Mouse (Mus musculus): ENCODE measurements around the gene Afap1l2. TPM values are rescaled to one million over a fixed set of nuclear protein-coding genes. Genes with fewer than 3 reads are reported as not detected.

The Afap1l2 gene
- total RNA-seq, 2 experiments from 2014 or later: 0.47 TPM; not detected in 1

DNA sequence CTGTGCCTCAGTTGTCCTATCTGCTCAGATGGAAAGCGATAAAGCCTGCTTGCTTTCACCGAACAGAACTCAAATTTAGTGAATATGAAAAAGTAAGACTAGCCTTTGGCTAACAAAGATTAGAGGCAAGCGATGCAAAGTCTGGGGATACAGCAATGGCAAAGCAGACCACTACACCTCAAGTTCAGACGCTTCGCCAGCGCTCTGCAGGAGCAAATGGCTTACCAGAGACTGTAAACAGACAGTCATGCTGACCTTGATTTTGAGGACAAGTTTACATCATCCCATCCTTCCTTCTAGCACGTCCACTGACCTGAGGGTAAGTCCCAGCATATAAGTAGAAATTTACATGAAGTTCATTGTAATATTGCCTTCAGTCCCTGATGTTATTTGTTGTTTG lies 61.8 kb downstream of the Afap1l2 start:
- no peak for ATAC-seq (replicated peaks; ENCODE audit: low FRiP score, low TSS enrichment, poor library complexity, severe bottlenecking)

DNA sequence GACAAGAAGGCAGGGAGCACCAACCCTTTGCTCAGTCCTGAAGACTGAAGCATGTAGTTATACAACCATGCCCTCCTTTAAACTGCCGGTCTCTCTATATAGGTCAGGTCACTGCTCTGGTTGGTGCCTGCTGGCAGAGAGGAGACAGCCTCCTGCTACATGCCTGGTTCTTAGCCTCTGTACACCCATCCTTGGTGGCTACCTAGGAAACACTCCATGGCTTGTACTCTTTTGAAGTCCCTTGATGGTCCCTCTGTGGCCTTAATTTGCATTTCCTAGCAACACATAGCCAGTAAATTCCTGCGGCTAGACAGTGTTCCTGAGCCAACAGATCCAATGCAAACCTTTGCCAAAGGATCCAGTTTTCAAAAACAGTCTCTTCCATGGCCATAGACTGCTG lies 62.4 kb downstream of the Afap1l2 start:
- ATAC-seq (replicated peaks; ENCODE audit: low FRiP score, low TSS enrichment, poor library complexity, severe bottlenecking): no peak

DNA sequence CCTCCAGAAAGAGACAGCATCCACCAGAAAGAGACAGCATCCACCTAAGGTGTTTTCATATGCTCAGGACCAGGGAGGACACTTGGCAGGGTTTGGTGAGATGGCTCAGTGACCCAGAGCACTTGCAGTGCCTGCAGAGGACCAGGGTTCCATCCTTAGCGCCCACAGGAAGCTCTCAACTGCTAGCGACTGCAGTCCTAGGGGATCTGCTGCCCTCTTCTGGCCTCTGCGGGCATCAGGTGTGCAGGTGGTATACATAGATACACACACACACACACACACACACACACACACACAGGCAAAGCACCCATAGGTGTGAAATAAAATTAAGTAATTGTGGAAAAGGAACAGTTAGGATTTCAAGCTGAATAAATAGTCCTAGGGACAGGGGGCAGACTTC lies 63.2 kb downstream of the Afap1l2 start:
- ATAC-seq (replicated peaks; ENCODE audit: low FRiP score, low TSS enrichment, poor library complexity, severe bottlenecking): no peak

DNA sequence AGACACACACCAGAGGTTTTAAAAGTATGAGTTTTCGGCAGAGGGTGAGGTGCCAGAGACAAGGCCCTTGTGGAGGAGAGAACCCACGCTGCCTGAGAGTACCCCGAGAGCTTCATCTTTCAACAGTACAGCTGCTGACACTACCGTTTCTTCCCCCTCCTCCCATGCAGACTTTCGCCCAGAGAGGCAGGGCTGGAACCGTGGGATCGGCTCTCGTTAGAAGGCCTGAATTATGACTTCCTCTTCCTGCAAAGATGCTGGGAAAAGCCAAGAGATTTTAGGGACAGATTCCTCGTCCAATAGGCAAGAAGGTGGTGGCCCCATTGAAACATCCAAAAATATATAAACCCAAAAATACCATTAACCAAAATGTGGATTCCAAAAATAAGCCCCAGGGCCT lies 63.8 kb downstream of the Afap1l2 start:
- ATAC-seq (replicated peaks; ENCODE audit: low FRiP score, low TSS enrichment, poor library complexity, severe bottlenecking): no peak

DNA sequence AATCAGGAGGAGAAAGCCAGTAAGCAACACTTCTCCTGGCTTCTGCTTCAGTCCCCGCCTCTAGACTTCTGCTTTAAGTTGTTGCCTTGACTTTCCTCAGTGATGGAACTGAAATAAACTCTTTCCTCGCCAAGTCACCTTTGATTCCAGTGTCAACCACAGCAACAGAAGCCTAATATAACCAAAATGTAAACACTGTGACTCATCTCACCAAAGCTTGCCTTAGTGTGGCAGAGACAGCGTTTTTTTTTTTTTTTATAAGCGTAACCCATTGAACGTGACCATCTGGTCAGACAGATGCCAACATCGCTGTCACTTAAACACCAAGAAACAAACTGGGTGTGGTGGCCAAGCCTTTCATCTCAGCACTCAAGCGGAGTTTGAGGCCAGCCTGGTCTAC lies 65.8 kb downstream of the Afap1l2 start:
- ATAC-seq (replicated peaks; ENCODE audit: low FRiP score, low TSS enrichment, poor library complexity, severe bottlenecking): no peak

DNA sequence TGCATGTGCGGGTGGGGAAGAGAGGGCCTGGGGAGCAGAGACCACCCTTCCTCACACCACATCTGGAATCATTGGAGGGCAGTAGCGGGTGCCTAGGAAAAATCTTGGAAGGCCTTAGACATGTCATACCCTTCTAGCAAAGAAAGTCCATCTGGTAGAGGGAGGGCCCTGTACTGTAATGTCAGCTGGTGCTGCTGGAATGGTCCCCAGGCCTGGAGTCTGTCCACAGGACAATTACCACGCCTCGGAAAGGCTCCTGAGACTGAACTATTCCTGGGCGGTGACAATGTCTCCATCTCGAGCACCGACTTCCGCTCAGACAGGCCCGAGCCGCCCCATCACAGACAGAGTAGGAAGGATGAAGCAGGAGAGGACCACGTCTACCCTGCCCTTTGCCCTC lies 67.5 kb downstream of the Afap1l2 start:
- ATAC-seq (replicated peaks; ENCODE audit: low FRiP score, low TSS enrichment, poor library complexity, severe bottlenecking): no peak

DNA sequence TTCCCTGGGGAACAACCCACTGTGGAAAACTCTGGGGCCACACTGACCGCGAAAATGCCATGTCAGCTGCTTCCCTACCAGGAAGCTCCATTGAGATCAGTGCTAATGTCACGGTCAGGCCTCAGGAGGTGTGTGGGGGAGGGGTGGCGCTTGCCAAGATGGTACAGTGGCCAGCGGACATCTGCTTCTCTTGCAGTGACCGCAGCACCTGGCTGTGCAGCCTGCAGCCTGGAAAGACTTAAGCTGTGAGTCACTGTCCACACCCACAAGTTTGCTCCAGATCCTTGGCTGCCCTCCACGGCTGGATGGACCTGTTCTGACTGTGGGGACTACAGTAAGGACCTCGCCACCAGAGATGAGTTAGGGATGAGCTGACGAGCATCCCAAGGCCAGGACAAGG lies 68.2 kb downstream of the Afap1l2 start:
- no peak for ATAC-seq (replicated peaks; ENCODE audit: low FRiP score, low TSS enrichment, poor library complexity, severe bottlenecking)

DNA sequence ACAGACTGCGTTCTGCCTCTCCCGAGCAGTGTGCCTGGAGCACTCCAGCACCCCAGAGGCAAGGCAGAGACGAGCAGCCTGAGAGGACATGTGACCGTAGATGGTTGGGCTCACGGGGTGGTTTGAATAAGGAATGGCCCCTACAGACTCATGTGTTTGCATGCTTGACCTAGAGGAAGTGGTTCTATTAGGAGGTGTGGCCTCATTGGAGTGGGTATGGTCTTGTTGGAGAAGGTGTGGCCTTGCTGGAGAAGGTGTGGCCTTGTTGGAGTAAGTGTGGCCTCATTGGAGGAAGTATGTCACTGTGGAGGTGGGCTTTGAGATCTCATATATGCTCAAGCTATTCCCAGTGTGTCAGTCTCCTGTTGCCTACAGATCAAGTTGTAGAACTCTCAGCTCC lies 70.1 kb downstream of the Afap1l2 start:
- ATAC-seq (replicated peaks; ENCODE audit: low FRiP score, low TSS enrichment, poor library complexity, severe bottlenecking): no peak

DNA sequence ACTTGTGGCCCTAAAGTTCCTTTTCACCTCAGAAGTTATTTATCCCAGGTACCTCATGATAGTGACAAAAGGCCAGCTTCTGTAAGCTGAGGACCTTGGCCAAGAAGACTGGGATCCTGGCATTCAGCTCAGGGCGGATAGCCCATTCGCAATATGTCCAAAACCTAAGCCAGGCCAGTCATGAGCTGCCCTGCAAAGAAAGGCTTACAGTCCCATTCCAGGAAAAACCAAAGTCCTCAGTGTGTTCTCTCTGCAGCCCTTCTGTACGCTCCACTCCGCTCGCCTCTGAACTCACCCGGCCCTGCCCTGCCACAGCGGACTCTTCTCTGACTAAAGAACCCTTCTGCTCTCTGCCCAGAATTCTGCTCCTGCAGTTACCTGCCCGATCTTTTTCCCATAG lies 71.8 kb downstream of the Afap1l2 start:
- ATAC-seq (replicated peaks; ENCODE audit: low FRiP score, low TSS enrichment, poor library complexity, severe bottlenecking): no peak

DNA sequence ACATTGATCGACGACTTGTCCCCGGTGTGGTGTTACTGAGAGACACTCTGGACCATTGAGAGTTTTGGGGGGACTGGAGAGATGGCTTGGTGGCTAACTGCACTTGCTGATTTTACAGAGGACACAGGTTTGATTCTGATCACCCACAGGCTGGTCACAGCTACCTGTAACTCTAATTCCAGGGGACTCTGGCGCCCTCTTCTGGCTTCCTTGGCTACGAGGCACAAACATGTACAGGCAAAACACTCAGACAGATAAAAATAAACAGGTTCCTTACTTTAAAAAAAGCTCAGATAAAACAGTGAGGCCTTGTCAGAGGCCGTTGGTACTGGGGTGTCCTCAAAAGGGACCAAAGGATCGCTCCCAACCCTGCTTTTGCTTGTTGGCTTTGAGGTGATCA lies 72.3 kb downstream of the Afap1l2 start:
- no peak for ATAC-seq (replicated peaks; ENCODE audit: low FRiP score, low TSS enrichment, poor library complexity, severe bottlenecking)

DNA sequence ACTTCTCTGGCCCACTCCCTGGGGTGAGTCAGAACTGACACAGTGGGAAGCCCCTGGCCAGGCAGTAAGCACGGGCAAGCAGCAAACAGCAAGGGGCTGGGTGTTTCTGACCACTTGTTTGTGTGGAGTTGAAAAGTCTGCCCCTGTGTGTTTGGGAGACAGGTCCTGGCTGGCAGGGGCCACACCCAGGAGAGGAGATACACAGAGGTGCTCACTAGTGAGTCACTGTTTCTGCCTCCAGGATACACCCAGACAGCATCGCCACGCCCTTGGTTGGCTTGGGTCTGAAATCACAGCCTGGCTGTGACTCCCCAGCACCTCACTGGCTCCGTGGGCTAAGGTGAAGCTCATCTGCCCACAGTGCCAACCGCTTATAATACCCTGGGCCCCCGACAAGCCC lies 72.9 kb downstream of the Afap1l2 start:
- ATAC-seq (replicated peaks; ENCODE audit: low FRiP score, low TSS enrichment, poor library complexity, severe bottlenecking): no peak

DNA sequence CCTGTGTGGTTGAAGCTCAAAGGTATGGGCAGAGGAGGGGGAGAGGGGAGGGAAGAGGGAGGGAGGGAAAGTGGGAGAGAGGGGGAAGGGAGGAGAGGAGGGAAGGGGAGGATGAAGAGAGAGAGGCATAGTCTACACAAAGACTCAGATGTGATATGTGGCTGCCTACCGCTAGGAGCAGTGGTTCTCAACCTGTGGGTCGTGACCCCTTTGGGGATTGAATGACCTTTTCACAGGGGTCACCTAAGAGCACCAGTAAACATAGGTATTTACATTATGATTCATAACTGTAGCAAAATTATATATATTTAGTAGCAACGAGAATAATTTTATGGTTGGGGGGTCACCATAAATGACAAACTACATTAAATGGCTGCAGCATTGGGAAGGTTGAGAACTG lies 74.2 kb downstream of the Afap1l2 start:
- ATAC-seq (replicated peaks; ENCODE audit: low FRiP score, low TSS enrichment, poor library complexity, severe bottlenecking): no peak

DNA sequence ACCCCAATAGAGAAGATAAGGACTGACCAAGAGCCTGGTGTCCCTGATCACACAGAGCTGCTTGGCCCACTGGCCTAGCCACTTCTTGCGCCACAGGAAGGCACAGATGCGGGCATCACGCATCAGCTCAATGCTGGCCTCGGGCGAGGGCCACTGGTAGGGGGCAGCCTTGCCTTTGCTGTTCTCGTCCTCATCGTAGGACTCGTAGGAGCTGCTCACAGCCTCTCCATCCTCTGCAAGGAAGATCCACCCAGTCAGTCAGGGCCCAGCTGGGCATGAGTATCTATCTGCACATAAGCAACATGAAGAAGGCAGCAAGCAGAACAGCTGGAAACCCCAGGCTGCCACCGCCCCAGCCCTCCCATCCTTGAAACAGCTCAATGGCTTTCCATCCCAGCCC lies 78.0 kb downstream of the Afap1l2 start:
- ATAC-seq (replicated peaks; ENCODE audit: low FRiP score, low TSS enrichment, poor library complexity, severe bottlenecking): no peak

DNA sequence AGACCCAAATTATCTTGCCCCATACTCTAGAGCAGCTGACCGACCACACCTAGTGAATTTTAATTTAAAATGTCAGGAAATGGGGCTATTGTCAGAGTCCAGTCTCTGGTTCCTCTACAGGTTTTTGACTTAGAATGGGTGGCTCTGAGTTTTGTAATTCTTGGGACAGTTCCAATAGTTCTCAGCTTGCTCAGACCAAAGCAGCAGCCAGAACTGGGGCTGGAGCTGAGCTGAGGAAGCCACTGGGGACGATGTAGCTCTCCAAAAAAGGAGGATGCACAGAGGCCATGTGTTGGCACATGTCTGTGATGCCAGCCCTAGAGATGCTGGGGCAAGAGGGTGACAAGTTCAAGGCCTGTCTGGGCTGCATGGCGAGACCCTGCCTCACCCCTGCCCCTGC lies 78.6 kb downstream of the Afap1l2 start:
- no peak for ATAC-seq (replicated peaks; ENCODE audit: low FRiP score, low TSS enrichment, poor library complexity, severe bottlenecking)

DNA sequence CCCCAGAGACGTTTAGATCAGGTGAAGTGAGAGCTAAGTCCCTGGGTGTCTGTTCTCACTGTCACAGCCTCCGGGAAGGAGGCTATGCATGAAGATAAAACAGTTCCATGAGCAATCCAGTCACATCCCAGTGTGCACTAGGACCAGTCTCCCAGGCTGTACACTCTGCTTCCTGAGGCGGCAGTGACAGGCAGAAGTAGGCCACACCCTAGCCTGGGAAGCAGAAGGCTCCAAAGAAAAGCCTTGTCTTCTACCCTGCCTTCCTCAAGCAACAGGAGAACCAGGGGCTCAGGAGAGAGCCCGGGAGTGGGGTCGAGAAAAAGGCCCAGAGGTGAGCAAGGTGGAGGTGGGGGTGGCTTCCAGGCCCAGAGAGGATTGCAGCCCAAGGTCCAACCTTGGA lies 86.3 kb downstream of the Afap1l2 start:
- ATAC-seq (replicated peaks; ENCODE audit: low FRiP score, low TSS enrichment, poor library complexity, severe bottlenecking): no peak

DNA sequence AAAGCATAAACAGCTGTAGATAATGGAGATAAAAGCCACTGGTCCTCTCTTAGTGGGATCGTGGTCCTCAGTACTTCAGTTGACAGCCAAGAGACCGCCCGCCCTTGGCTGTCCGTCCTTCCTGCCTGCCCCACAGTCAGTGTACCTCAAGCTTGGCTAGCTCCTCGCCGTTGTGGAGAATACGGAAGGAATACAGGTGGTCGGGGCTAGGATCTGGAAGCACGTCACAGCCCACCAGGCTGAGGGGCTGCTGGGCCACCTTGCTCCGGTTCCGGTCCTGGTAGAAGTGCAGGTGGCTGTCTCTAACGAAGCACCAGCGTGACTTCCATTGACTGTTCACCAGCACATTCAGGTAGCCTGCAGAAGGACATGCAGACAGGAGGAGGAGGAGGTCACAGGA lies 87.8 kb downstream of the Afap1l2 start:
- ATAC-seq (replicated peaks; ENCODE audit: low FRiP score, low TSS enrichment, poor library complexity, severe bottlenecking): no peak

DNA sequence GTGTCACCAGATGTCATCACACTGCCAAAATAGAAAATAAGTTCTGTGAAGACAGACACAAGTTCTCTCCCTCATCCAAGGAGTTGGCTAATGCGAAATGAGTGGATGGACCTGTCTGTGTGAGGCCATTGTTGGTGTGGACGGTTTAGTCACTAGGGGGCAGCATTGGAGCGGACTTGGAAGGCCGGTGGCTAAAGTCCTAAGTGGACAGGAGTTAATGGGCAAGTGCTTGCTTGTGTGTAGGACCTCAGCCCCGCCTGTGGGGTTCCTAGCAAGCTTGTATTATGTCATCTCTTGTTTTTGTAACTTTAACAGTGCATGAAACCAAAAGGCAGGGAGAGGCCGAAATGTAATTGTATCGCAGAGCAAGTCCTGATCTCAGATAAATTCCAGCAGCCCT lies 88.4 kb downstream of the Afap1l2 start:
- ATAC-seq (replicated peaks; ENCODE audit: low FRiP score, low TSS enrichment, poor library complexity, severe bottlenecking): peak; percentile 72; the same call in 1 of the 2 replicates

DNA sequence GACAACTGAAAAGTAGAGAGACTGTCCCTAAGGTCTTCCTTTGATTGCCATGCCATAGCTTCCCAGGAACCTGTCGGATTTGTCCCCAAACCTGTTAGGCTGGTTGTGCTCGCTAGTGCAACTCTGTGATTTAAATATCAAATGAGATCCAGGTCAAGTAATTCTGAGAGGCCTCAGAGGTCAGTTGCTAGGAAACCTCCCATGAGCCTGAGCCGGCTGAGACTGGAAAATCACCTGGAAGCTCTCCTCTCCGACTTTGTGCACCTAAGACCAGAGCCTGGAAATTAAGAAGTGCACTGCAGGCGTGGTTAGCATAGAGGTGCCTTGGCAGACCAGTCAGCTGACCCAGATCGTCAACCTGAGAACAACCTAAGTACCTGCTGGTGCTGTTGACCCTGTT lies 92.9 kb downstream of the Afap1l2 start:
- ATAC-seq (replicated peaks; ENCODE audit: low FRiP score, low TSS enrichment, poor library complexity, severe bottlenecking): no peak

DNA sequence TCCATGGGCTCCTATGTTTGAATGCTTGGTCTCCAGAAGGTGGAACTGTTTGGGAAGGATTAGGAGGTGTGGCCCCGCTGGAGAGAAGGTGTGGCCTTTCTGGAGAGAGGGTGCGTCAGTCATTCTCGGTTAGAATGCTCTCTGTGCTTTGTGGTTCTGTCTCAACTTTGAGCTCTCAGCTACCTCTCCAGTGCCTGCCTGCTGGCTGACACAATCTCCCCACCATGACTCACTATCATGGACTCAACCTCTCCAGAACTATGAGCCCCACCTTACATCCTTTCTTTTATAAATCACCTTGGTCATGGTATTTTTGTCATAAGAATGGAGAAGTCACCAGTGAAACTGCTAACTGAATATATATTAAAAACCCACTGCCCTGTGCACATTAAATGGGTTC lies 93.4 kb downstream of the Afap1l2 start:
- ATAC-seq (replicated peaks; ENCODE audit: low FRiP score, low TSS enrichment, poor library complexity, severe bottlenecking): no peak

DNA sequence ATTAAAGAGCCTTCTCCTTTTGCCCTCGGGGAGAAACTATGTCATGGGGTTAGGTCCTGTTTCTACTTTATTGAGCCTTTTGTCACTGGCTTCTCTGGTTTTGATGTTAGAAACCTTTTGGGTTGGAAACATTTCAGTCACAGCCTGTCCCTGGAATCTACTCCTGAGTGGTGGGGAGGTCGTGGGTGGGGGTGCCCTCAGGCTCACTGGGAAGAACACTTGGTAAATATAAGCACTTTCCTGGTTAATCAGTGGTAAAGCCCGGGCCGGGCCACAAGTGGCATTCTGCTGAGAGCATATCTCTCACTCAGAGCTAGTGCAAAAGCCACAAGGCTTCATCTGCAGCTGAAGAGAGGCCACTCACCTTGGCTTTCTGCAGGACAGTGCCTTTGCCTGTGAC lies 94.3 kb downstream of the Afap1l2 start:
- ATAC-seq (replicated peaks; ENCODE audit: low FRiP score, low TSS enrichment, poor library complexity, severe bottlenecking): no peak

DNA sequence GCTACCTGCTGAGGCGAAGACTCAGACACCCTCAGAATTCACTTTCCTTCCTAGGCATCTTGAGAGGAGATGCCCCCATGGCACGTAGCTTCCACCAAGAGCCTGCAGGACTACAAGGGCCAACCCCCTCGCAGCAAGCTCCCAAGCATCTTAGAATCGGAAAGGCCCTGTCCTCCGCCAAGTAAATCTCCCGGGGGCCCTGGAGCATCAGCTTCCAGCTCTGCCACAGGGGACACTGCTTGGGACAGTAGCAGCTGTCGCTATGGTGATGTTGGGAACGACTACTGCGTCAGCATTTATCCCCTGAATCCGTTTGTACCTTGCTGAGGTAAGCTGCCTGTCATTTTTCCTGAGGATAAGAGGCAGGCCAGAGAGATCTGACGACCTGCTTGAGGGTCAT lies 97.5 kb downstream of the Afap1l2 start:
- ATAC-seq (replicated peaks; ENCODE audit: low FRiP score, low TSS enrichment, poor library complexity, severe bottlenecking): no peak

DNA sequence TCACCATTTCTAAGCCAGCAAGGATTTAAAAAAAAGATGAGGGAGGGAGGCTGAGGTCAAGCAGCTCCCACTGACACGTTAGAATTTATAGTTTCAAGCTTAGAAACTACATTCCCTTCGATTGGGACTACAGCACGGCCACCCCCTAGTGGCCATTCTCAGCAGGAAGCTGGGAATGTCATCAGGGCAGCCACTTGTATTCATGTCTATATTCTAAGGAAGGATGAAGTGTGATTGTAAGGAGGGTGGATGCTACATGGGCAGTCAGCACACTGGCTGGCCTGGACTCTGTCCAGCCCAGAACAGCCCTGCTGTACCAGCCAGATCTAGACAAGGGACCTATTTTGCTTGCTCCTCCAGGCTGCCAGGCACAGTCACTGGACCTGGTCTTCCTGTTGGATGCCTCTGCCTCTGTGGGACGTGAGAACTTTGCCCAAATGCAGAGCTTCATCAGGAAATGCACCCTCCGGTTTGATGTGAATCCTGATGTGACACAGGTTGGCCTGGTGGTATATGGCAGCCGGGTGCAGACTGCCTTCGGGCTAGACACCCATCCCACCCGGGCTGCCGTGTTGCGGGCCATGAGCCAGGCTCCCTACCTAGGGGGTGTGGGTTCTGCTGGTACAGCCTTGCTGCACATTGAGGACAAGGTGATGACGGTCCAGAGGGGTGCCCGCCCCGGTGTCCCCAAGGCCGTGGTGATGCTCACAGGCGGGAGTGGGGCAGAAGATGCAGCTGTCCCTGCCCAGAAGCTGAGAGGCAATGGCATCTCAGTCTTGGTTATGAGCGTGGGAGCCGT lies 99.4 kb downstream of the Afap1l2 start:
- peak; percentile 70 for ATAC-seq (replicated peaks; ENCODE audit: low FRiP score, low TSS enrichment, poor library complexity, severe bottlenecking)
